Mouse (Mus musculus) liver, postnatal 0 days (tissue): ENCODE data around the gene Ccn5.

Experiments
- CTCF ChIP-seq: sonication (generic); IDR thresholded peaks from 2 replicates; pipeline ENCODE4 v1.5.1; 2016; ENCODE audit warnings: antibody characterized with exemption, low read depth
- EP300 ChIP-seq: IDR thresholded peaks from 2 replicates; pipeline ENCODE4 v1.6.1; 2016; ENCODE audit warnings: antibody characterized with exemption, low read depth, mild to moderate bottlenecking

DNA sequence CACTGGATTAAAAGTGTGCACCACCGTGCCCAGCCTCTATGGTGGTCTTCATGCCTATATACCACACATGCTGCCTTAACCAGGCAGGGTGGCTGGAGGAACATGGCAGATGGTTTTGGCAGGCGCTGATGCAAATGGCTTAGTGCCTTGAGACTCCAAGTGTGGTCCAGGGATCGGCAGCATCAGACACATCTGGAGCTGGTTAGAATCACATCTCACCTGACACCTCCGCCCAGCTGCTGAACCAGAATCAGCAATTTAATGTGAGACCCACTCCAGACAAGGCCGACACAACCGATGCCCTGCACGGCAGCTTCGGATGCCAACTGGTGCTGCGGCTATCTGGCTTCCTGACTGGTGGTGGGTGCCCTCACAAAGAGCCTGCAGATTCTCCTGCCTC, 45.4 kb downstream of the Ccn5 start:
- TF ChIP-seq EP300 = no peak
- no peak for TF ChIP-seq CTCF
